Mouse (Mus musculus) liver, embryonic 11.5 days (tissue): ENCODE measurements at regions not wholly inside any gene's neighbourhood (a gene's known extent, or its start where the extent isn't known, plus 50 kb on each side); places are given as distances from the start of the nearest gene placed in this dataset.

ENCODE experiments used
- ATAC-seq: fragments of 200-750 bp; cut with Nextera tagmentation; replicated peaks from 2 replicates; pipeline ENCODE4 v1.8.0; 2017; ENCODE audit warnings: moderate number of reproducible peaks, mild to moderate bottlenecking, moderate TSS enrichment, moderate library complexity; ENCODE audit not compliant: low FRiP score
- DNase-seq: peaks from one replicate; pipeline ENCODE4 v3.0.0-alpha.2; 2017; ENCODE audit warnings: low spot score
- H3K27ac ChIP-seq: fragments of 300-500 bp; sonication (generic); 2 replicates; pipeline ENCODE4 v1.5.1; 2014; ENCODE audit warnings: mild to moderate bottlenecking, low read depth, low read length, control low read depth
- H3K27me3 ChIP-seq: fragments of 300-500 bp; sonication (generic); replicated peaks from 2 replicates; pipeline ENCODE4 v1.6.1; 2014; ENCODE audit warnings: low read length, mixed read lengths; ENCODE audit not compliant: control insufficient read depth, insufficient read depth
- H3K36me3 ChIP-seq: fragments of 300-500 bp; sonication (generic); 2 replicates; pipeline ENCODE4 v1.6.1; 2014; ENCODE audit warnings: mild to moderate bottlenecking, low read length, moderate library complexity, mixed read lengths; ENCODE audit not compliant: control insufficient read depth, insufficient read depth
- H3K4me1 ChIP-seq: fragments of 300-500 bp; sonication (generic); replicated peaks from 2 replicates; pipeline ENCODE4 v1.6.1; 2014; ENCODE audit warnings: low read length, mixed read lengths; ENCODE audit not compliant: control insufficient read depth, insufficient read depth
- H3K4me2 ChIP-seq: fragments of 300-500 bp; sonication (generic); 2 replicates; pipeline ENCODE4 v1.6.1; 2014; ENCODE audit warnings: mild to moderate bottlenecking, control low read depth, moderate library complexity
- H3K4me3 ChIP-seq: fragments of 300-500 bp; sonication (generic); 2 replicates; pipeline ENCODE4 v1.5.1; 2014; ENCODE audit warnings: low read depth, low read length, control low read depth
- H3K9ac ChIP-seq: fragments of 300-500 bp; sonication (generic); 2 replicates; pipeline ENCODE4 v1.6.1; 2014; ENCODE audit warnings: low read depth, low read length, control low read depth
- H3K9me3 ChIP-seq: fragments of 300-500 bp; sonication (generic); 2 replicates; pipeline ENCODE4 v1.6.1; 2016; ENCODE audit warnings: low read length, inconsistent platforms, mixed read lengths; ENCODE audit not compliant: control insufficient read depth
- WGBS: fragments of 180-500 bp; shearing (Covaris S2); extraction: QIAGEN DNeasy Blood & Tissue Kit; methylation state at CpG from one replicate; pipeline ENCODE4 v1.1.7; 2014; 5-methylcytosine and 5-hydroxymethylcytosine counted together

DNA sequence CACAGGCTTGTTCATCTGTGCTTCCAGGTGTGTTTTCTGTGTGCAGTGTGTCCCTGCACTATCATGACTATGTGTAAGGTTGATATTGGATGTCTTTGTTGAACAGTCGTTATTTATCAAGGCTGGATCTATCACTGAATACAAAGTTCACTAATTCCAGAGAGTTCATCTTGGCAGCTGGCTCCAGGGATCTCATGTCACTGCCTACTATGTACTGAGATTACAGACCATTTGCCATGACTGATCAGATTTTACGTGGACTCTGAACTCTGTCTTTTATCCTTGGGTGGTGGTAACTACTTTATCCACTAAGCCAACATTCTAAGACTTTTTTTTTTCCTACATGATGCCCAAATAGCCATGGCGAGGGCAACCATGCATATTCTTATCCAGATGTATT is 173.8 kb downstream of the Kcnj2 start:
- Histone ChIP-seq H3K27me3 (no peaks in the 10 kb centered on the region), H3K36me3 (no peaks in the 10 kb centered on the region), H3K9me3 (no peaks in the 10 kb centered on the region), H3K4me3 (no peak overlapping the region), H3K4me1 (no peaks in the 10 kb centered on the region), H3K4me2 (no peak overlapping the region), H3K27ac (no peak overlapping the region), H3K9ac (no peak overlapping the region)
- DNase-seq, result no peak
- 72% methylated on average over 3 of the region's 3 CpGs for WGBS
- no peak for ATAC-seq

DNA sequence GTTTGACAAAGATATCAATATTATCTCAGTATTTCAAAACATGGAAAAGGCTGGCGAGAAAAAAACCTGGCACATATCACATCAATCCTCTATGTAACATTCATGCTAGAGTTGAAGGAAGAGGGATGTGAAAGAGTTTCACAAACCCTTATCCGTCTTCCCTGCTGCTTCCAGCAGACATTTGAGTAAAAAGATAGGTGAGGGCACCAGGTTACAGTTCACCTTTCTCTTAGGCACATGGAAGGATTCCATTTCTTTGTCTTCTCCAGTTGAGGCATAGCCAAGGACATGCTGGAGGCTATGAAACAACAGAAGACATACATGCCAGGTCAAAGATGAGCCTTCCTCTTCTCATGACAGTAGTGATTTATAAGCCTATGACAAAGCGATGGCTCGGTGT is 186.3 kb downstream of the Kcnj2 start:
- no peak overlapping the region for H3K4me2 ChIP-seq
- WGBS, result 74% methylated on average over 4 of the region's 4 CpGs

DNA sequence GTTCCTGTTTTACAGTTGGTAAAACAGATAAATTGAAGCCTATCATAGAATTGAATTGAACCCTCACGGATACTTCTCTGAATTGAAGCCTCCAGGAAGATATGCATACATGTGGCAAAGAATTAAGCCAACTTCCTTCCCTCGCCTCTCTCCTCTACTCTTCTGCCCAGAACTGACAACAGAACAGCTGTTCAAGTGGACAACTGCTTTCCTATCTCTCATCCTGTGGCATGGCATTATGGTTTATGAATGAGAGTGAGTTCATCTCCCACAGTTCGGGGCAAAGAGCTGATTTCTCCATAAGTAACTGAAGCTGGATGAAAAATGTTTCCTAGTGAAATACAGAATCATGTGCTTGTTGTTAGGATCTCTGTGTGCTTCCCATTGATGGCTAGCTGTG is 190.6 kb downstream of the Kcnj2 start:
- no peak overlapping the region for H3K4me3 ChIP-seq
- no peaks in the 10 kb centered on the region for H3K27me3 ChIP-seq
- H3K4me1 ChIP-seq, result no peaks in the 10 kb centered on the region
- WGBS, result 54% methylated on average over 3 of the region's 3 CpGs
- no peak for ATAC-seq
- H3K4me2 ChIP-seq, result no peak overlapping the region
- DNase-seq, result no peak
- H3K9ac ChIP-seq, result no peak overlapping the region
- H3K9me3 ChIP-seq, result no peaks in the 10 kb centered on the region
- no peak overlapping the region for H3K27ac ChIP-seq
- no peaks in the 10 kb centered on the region for H3K36me3 ChIP-seq

More for the DNA sequence above, 186.3 kb downstream of the Kcnj2 start:
- Histone ChIP-seq H3K4me3 (no peak overlapping the region), H3K9me3 (no peaks in the 10 kb centered on the region), H3K4me1 (no peaks in the 10 kb centered on the region), H3K27me3 (no peaks in the 10 kb centered on the region), H3K27ac (no peak overlapping the region), H3K36me3 (no peaks in the 10 kb centered on the region), H3K9ac (no peak overlapping the region)
- no peak for DNase-seq
- no peak for ATAC-seq

DNA sequence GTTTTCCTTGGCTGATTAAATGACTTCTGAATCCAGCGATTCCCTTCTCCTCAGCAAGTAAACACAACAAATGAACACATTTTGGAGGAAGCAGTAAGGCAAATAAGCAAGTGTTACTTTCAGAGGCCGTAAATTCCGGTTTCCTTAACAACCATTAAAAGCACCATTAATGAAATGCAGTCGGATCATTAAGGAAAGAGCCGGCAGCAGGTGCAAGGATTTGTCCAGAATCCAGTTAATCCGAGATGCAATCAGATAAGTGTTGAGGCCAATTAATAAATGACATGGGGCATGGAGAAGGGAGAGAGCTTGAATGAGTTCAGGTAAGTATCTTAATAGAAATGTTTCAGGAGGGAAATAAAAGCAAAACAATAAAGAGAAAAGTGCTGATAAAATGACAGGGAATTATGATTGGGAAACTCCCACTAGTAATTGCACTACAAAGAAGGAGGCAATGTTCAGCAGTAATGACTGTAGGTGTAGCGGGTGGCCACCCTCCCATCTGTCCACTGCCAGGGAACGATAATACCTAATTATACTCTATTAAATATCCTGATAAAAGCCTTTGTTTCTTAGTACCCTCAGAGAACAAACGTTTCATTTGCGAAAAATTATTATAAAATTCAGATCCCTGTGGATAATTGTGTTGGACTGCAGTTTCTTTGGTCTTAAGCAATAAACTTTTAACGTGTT is 194.9 kb downstream of the Kcnj2 start:
- Histone ChIP-seq H3K9me3 (no peaks in the 10 kb centered on the region), H3K4me2 (no peak overlapping the region), H3K9ac (no peak overlapping the region), H3K4me1 (no peaks in the 10 kb centered on the region), H3K36me3 (no peaks in the 10 kb centered on the region), H3K27ac (no peak overlapping the region), H3K27me3 (no peaks in the 10 kb centered on the region), H3K4me3 (no peak overlapping the region)
- 74% methylated on average over 11 of the region's 11 CpGs for WGBS
- DNase-seq, result no peak
- no peak for ATAC-seq

DNA sequence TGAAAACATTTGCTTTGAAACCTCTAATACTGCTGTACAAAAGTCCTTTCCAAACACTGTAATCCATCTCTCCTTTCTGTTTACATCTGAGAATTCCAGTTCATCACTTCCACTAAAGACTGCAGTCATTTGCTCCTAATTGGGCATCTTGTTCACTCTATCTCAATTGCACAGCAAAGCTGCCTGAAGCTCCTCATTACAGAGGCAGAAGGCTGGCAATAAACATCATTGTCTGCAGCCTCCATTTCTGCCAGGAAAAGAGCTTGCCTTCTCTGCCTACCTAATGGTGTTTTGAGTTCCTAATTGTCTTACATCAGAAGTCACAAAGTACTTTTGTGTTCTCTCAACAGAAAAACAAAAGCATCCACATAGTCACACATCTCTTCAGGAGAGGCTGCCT is 207.7 kb downstream of the Kcnj2 start:
- Histone ChIP-seq H3K9ac (no peak overlapping the region), H3K4me3 (no peak overlapping the region), H3K4me2 (no peak overlapping the region), H3K9me3 (no peaks in the 10 kb centered on the region), H3K27me3 (no peaks in the 10 kb centered on the region), H3K36me3 (no peaks in the 10 kb centered on the region), H3K4me1 (no peaks in the 10 kb centered on the region), H3K27ac (no peak overlapping the region)
- no peak for ATAC-seq
- DNase-seq, result no peak

DNA sequence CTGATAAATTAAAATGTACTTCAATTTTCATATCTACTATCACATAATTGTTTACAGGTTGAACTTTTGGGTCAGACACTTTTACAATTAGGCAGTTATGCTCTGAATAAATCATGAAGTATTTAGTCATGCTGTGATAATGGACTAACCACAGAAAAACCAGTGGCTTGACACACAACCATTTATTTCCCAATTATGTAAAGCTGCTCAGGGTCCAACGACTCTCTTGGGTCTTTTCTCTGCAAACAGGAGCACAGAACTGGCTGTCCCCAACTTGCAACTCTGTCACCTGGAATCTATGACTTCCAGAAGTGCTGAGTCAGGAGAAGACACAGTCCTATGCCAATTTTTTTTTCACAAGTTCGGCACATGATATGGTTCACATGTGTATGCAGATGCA is 214.8 kb downstream of the Kcnj2 start:
- ATAC-seq (no peak), DNase-seq (no peak)
- no peak overlapping the region for H3K9ac ChIP-seq
- no peaks in the 10 kb centered on the region for H3K27me3 ChIP-seq
- no peaks in the 10 kb centered on the region for H3K9me3 ChIP-seq
- no peak overlapping the region for H3K4me2 ChIP-seq
- no peak overlapping the region for H3K4me3 ChIP-seq
- H3K27ac ChIP-seq, result no peak overlapping the region
- 51% methylated on average over 2 of the region's 2 CpGs for WGBS
- H3K36me3 ChIP-seq, result no peaks in the 10 kb centered on the region
- H3K4me1 ChIP-seq, result no peaks in the 10 kb centered on the region

DNA sequence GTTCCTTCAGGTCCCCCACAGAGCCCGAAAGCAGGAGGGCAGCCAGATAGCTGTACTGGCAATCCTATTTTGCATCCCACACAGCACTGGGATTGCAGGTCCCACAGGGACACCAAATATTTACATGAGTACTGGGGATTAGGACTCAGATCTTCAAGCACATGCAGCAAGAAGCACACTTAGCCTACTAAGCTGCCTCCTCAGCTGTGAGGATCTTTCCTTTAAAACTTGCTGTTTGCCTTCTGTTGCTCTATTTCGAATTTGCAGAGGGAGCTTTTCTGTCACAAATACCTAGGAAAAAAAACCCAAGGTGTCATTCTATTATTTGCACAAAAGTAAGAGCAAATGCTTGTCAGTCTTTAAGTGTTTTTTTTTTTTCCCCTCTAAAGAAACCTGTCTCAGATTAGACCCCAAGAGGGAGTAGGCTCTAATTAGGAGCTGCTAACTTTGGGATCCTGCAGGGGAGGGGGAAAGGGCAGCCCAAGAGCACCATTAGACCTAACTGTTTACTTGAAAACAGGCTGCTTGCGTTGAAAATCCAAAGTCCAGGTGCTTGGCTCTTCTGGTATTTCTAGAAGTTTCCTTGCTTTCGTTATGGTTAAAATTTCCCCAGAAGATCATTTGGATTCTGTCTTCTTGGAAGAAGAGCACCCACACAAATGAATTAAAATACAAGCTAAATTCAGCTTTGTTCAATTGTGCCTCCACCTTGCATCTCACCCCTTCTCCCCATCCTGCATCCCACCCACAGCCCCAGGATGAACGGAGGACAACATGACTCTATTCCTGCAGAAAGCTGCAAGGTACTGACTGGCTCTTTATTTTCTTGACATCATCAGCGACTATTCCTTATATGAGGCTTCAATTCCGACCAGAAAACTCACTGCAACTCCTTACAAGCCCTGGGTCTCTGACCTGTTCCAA is 215.5 kb downstream of the Kcnj2 start:
- no peaks in the 10 kb centered on the region for H3K36me3 ChIP-seq
- H3K27ac ChIP-seq, result no peak overlapping the region
- no peak for DNase-seq
- no peak for ATAC-seq
- no peak overlapping the region for H3K9ac ChIP-seq
- no peaks in the 10 kb centered on the region for H3K27me3 ChIP-seq
- no peak overlapping the region for H3K4me3 ChIP-seq
- no peaks in the 10 kb centered on the region for H3K4me1 ChIP-seq
- 60% methylated on average over 7 of the region's 7 CpGs for WGBS
- no peak overlapping the region for H3K4me2 ChIP-seq
- no peaks in the 10 kb centered on the region for H3K9me3 ChIP-seq

DNA sequence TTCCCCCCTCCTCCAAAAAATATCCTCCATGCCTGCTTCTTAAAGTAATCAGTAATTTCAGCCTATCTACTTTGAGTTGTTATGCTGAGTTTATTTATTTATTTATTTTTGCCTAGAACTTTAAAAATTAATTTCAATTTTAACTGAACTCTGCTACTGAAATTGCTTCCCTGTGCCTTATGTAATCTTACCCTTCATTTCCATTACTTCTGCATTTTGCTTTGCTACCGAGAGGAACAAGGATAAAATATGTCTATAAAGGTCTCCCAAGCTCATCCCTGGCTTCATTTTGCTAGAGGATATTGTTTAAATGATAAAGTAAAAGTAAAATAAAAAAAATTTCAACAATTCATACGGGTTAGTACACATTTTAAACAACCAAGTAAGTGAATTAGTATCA is 216.3 kb downstream of the Kcnj2 start:
- H3K27ac ChIP-seq, result no peak overlapping the region
- no peak overlapping the region for H3K9ac ChIP-seq
- no peak overlapping the region for H3K4me3 ChIP-seq
- H3K9me3 ChIP-seq, result no peaks in the 10 kb centered on the region
- no peaks in the 10 kb centered on the region for H3K36me3 ChIP-seq
- ATAC-seq (no peak), DNase-seq (no peak)
- H3K27me3 ChIP-seq, result no peaks in the 10 kb centered on the region
- whole genome bisulfite sequencing, result 63% methylated on average over 2 of the region's 2 CpGs
- no peak overlapping the region for H3K4me2 ChIP-seq
- no peaks in the 10 kb centered on the region for H3K4me1 ChIP-seq

DNA sequence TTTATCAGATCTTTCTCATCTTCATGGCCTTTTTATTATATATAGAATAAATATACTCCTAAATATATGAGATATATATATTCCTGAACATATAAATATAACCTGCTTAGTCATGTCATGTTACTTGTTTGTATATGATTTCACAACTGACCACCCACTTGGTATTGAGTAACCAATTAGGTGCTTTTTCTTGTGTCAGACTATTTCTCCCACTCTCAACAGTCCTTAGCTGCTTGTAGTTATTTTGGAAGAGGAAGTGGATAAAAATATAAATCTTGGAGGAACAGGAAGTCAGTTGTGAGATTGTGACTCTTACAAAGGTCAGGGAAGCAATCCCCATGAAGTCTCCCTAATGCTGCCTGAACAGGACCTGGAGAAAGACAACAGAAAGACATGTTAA is 224.6 kb downstream of the Kcnj2 start:
- Histone ChIP-seq H3K9me3 (no peaks in the 10 kb centered on the region), H3K4me3 (no peak overlapping the region), H3K4me2 (no peak overlapping the region), H3K36me3 (no peaks in the 10 kb centered on the region), H3K9ac (no peak overlapping the region), H3K27ac (no peak overlapping the region), H3K4me1 (no peaks in the 10 kb centered on the region), H3K27me3 (no peaks in the 10 kb centered on the region)
- ATAC-seq (no peak), DNase-seq (no peak)
